Mouse (Mus musculus) kidney, embryonic 16.5 days (tissue): ENCODE measurements around the gene Crk. TPM values are rescaled to one million over a fixed set of nuclear protein-coding genes. Genes with fewer than 3 reads are reported as not detected.

Source experiments
- ATAC-seq: fragments of 200-750 bp; cut with Nextera tagmentation; 2 replicates; pipeline ENCODE4 v1.8.0; 2017; ENCODE audit warnings: moderate TSS enrichment; ENCODE audit not compliant: low FRiP score, low TSS enrichment
- H3K27ac ChIP-seq: fragments of 300-500 bp; sonication (generic); 2 replicates; pipeline ENCODE4 v1.5.1; 2014; ENCODE audit warnings: low read length
- H3K27me3 ChIP-seq: fragments of 300-500 bp; sonication (generic); 2 replicates; pipeline ENCODE4 v1.6.1; 2014; ENCODE audit warnings: low read length, control low read depth, mixed read lengths; ENCODE audit not compliant: insufficient read depth
- H3K36me3 ChIP-seq: fragments of 300-500 bp; sonication (generic); 2 replicates; pipeline ENCODE4 v1.6.1; 2014; ENCODE audit warnings: low read length, control low read depth, mixed read lengths; ENCODE audit not compliant: insufficient read depth
- H3K4me1 ChIP-seq: fragments of 300-500 bp; sonication (generic); 2 replicates; pipeline ENCODE4 v1.6.1; 2014; ENCODE audit warnings: low read length, control low read depth, mixed read lengths; ENCODE audit not compliant: insufficient read depth
- H3K4me2 ChIP-seq: fragments of 300-500 bp; sonication (generic); replicated peaks from 2 replicates; pipeline ENCODE4 v1.6.1; 2014; ENCODE audit warnings: low read depth, low read length
- H3K4me3 ChIP-seq: fragments of 300-500 bp; sonication (generic); 2 replicates; pipeline ENCODE4 v1.5.1; 2014; ENCODE audit warnings: mild to moderate bottlenecking, low read length
- H3K9ac ChIP-seq: fragments of 300-500 bp; sonication (generic); replicated peaks from 2 replicates; pipeline ENCODE4 v1.6.1; 2014; ENCODE audit warnings: low read length
- H3K9me3 ChIP-seq: fragments of 300-500 bp; sonication (generic); 2 replicates; pipeline ENCODE4 v1.6.1; 2016; ENCODE audit warnings: low read length, control low read depth
- whole genome bisulfite sequencing: fragments of 180-500 bp; shearing (Covaris S2); extraction: QIAGEN DNeasy Blood & Tissue Kit; methylation state at CpG from one replicate; pipeline ENCODE4 v1.1.7; 2014; 5-methylcytosine and 5-hydroxymethylcytosine counted together
- polyA plus RNA-seq: library from polyadenylated mRNA; unstranded; fragments of >200 nt; fragmentation: Nextera tagmentation; extraction: Ambion mirVana; gene quantifications from 2 replicates; pipeline ENCODE4 v1.2.1, GENCODE M21; 2015

Crk gene
- polyA plus RNA-seq, 1 experiment from 2014 or later: 136 TPM

- ATAC-seq: no peak
- no peak overlapping the region for H3K4me3 ChIP-seq
- H3K36me3 ChIP-seq: peaks cover 9% of the 10 kb centered on the region; the same call in 1 of the 2 replicates
- H3K4me1 ChIP-seq: 0 out of 2 replicates have a peak, but pooled peaks cover 11% of the 10 kb centered on the region
- H3K4me2 ChIP-seq: no peak overlapping the region
- no peak overlapping the region for H3K9ac ChIP-seq
- no peaks in the 10 kb centered on the region for H3K9me3 ChIP-seq
- WGBS: 75% methylated on average over 4 of the region's 4 CpGs
- H3K27ac ChIP-seq: no peak overlapping the region
- no peaks in the 10 kb centered on the region for H3K27me3 ChIP-seq
These were observed 72.0 kb downstream of the Crk start for GRCm38 (mm10) chr11:75751082-75751481.

Other genes with a start within 250 kb of the Crk start
- 57.8 and 60.2 TPM in 2 replicates for gene Serpinf2, start 239.7 kb upstream of the Crk start, polyA plus RNA-seq
- gene Wdr81, start 224.5 kb upstream of the Crk start, polyA plus RNA-seq: 7.2 and 7.3 TPM in 2 replicates
- 26.8 and 27.1 TPM in 2 replicates for gene Tlcd2, start 217.5 kb upstream of the Crk start, polyA plus RNA-seq
- 64.0 and 66.2 TPM in 2 replicates for gene Prpf8, start 192.4 kb upstream of the Crk start, polyA plus RNA-seq
- 1.7 and 2.0 TPM in 2 replicates for gene Rilp, start 169.2 kb upstream of the Crk start, polyA plus RNA-seq
- 19.2 and 19.5 TPM in 2 replicates for gene Scarf1, start 165.7 kb upstream of the Crk start, polyA plus RNA-seq
- 9.4 and 9.7 TPM in 2 replicates for gene Slc43a2, start 147.6 kb upstream of the Crk start, polyA plus RNA-seq
- gene Pitpna, start 91.2 kb upstream of the Crk start, polyA plus RNA-seq: 70.4 and 72.1 TPM in 2 replicates
- 33.2 and 34.2 TPM in 2 replicates for gene Inpp5k, start 48.3 kb upstream of the Crk start, polyA plus RNA-seq
- 83.0 and 85.9 TPM in 2 replicates for gene Myo1c, start 28.8 kb upstream of the Crk start, polyA plus RNA-seq
- gene Ywhae, start 53.6 kb downstream of the Crk start, polyA plus RNA-seq: 853 and 940 TPM in 2 replicates
- gene Doc2b, start 116.8 kb downstream of the Crk start, polyA plus RNA-seq: 0.54 and 0.86 TPM in 2 replicates